Mouse (Mus musculus): ENCODE measurements around the gene Rab4a.

DNA sequence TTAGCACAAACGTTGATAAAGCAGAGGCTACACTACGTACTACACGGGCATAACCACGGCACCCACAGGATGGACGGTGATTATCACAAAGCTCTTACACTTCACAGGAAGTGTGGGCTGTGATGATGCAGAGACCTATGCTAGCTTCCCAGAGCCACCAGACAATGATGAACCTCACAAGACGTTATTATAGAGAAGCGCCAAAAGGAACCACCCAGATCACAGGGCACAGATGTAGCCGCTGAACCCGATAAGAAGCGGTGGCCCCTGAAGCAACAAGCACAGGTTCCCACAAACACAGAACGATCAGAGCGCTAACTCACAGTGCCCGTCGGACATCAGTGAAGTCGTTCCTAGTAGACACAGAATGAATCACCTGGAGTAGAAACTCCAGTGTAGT, 7.9 kb upstream of the Rab4a start:
- TF ChIP-seq CTCF (IDR thresholded peaks at IDR 0.05; ENCODE audit: low read depth, low read length) (no peak), TAL1 (conservative IDR thresholded peaks at IDR 0.05; ENCODE audit: low read depth, low read length) (no peak)

Data from G1E (cell line).